Mouse (Mus musculus): Measurements from ENCODE around the gene Inf2. TPM values are rescaled to one million over a fixed set of nuclear protein-coding genes. Genes with fewer than 3 reads are reported as not detected.

Inf2 gene
- polyA plus RNA-seq, 1 experiment = 2.9 TPM

DNA sequence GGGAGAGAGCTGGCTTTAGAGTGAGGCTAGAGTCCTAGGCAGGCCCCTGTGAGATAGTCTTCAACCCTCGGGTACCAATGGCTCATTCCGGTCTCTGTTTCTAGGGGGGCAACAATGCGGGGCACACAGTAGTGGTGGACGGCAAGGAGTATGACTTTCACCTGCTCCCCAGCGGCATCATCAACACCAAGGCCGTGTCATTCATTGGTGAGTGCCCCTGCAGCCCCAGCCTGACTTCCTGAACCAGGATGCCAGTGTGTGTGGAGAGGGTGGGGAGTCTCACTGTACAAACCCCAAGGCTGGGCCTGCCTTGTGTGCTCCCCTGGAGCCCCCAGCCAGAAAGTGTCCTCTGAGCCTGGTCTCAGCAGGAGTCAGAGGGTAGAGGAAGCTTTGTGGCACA, 39.6 kb downstream of the Inf2 start:
- H3K27ac ChIP-seq (ENCODE audit: control insufficient read depth, insufficient read depth, low read depth, low read length) = no peak overlapping the region
- no peaks in the 10 kb centered on the region for H3K27me3 ChIP-seq (ENCODE audit: control insufficient read depth, insufficient read depth, low read length)
- H3K4me3 ChIP-seq (ENCODE audit: control insufficient read depth, low read depth, low read length) = peak overlapping the region; percentile 3; the same call in 1 of the 2 replicates
- peaks cover 9% of the 10 kb centered on the region for H3K4me1 ChIP-seq (ENCODE audit: control insufficient read depth, insufficient read depth, low read length)
- no peaks in the 10 kb centered on the region for H3K36me3 ChIP-seq (ENCODE audit: control insufficient read depth, insufficient read depth, low read length)
- TF ChIP-seq CTCF (IDR thresholded peaks at IDR 0.05; ENCODE audit: control insufficient read depth, insufficient read depth, insufficient replicate concordance, low read depth, low read length) = no peak
- no peak for TF ChIP-seq POLR2A (IDR thresholded peaks at IDR 0.05; ENCODE audit: control insufficient read depth, low read depth, low read length)

DNA sequence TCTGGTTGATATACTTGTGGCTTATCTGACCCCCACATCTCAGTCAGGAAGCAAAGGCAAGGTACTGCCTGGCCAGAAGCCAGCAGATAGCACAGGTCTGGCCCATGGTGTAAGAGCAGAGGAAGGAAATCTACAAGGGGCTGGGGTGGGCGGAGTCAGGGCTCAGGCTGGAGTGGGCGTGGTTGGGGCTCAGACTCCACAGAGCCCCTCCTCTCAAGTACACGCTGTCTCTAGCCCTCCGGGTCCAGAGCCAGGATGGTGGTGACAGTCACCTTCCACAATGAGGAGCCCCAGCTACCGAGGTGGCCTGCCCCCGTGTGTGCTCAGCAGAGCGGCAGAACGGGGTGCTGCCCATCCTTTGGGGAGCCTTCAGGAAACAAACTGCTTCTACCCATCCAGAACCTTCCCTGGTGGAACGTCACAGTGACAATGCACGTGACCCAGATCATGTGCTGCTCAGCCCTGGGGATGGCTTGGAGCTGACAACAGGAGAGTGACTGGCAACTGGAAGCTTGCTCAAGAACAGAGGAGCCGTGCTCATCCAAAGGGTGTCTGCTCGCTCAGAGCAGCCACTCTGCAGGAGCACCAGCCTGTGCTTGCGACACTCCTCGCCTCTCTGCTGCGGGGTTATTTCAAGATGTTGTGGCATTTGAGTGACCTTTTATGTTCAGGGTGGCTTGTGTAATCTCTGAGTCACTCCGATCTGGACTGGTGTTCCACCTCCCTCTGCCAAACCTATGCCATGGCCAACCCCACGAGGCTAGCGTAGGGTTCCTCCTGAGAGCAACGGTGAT, 40.5 kb downstream of the Inf2 start:
- TF ChIP-seq POLR2A (IDR thresholded peaks at IDR 0.05; ENCODE audit: control insufficient read depth, low read depth, low read length) = peak; percentile 35; the same call in 1 of the 2 replicates
- TF ChIP-seq CTCF (IDR thresholded peaks at IDR 0.05; ENCODE audit: control insufficient read depth, insufficient read depth, insufficient replicate concordance, low read depth, low read length) = no peak; the same call in 1 of the 2 replicates

DNA sequence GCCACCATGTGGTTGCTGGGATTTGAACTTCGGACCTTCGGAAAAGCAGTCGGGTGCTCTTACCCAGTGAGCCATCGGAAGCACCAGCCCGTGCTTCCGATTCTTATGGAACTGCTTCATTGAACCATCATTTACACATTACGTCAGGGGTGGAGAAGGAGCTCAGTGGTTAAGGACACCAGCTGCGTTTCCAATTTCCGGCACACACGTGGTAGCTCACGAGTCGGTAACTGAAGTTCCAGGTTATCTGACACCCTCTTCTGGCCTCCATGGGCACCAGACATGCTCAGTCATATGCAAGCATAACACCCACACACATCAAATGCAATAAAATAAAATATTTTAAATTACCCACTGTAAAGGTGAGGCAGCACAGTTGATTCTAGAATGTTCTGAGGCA, 41.4 kb downstream of the Inf2 start:
- peaks cover 9% of the 10 kb centered on the region for H3K4me1 ChIP-seq (ENCODE audit: control insufficient read depth, insufficient read depth, low read length)
- H3K27me3 ChIP-seq (ENCODE audit: control insufficient read depth, insufficient read depth, low read length) = no peaks in the 10 kb centered on the region
- no peak for TF ChIP-seq POLR2A (IDR thresholded peaks at IDR 0.05; ENCODE audit: control insufficient read depth, low read depth, low read length)
- no peak for TF ChIP-seq CTCF (IDR thresholded peaks at IDR 0.05; ENCODE audit: control insufficient read depth, insufficient read depth, insufficient replicate concordance, low read depth, low read length)
- H3K36me3 ChIP-seq (ENCODE audit: control insufficient read depth, insufficient read depth, low read length) = no peaks in the 10 kb centered on the region
- H3K4me3 ChIP-seq (ENCODE audit: control insufficient read depth, low read depth, low read length) = no peak overlapping the region
- no peak overlapping the region for H3K27ac ChIP-seq (ENCODE audit: control insufficient read depth, insufficient read depth, low read depth, low read length)

More for the DNA sequence above, 40.5 kb downstream of the Inf2 start:
- Histone ChIP-seq H3K4me1 (ENCODE audit: control insufficient read depth, insufficient read depth, low read length) (peaks cover 9% of the 10 kb centered on the region), H3K27me3 (ENCODE audit: control insufficient read depth, insufficient read depth, low read length) (no peaks in the 10 kb centered on the region), H3K4me3 (ENCODE audit: control insufficient read depth, low read depth, low read length) (peak overlapping the region; percentile 46), H3K27ac (ENCODE audit: control insufficient read depth, insufficient read depth, low read depth, low read length) (peak overlapping the region; percentile 25; the same call in 1 of the 2 replicates), H3K36me3 (ENCODE audit: control insufficient read depth, insufficient read depth, low read length) (no peaks in the 10 kb centered on the region)

DNA sequence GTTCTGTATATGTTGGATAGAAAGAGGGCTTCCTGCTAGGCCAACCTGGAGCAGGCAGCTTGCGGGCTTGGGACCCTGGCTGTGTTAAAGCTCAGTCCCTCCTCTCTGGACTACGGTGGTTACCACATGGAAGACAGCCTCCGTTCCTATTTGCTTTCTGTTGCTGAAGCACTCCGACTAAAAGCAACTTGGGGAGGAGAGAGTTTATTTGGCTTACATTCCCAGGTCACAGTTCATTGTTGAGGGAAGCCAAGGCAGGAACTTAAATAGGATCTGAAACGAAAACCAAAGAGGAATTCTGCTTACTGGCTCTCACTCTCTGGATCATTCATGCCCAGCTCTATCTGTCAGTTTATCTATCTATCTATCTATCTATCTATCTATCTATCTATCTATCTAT, 42.2 kb downstream of the Inf2 start:
- H3K4me3 ChIP-seq (ENCODE audit: control insufficient read depth, low read depth, low read length) = no peak overlapping the region
- H3K4me1 ChIP-seq (ENCODE audit: control insufficient read depth, insufficient read depth, low read length) = peaks cover 9% of the 10 kb centered on the region
- H3K27ac ChIP-seq (ENCODE audit: control insufficient read depth, insufficient read depth, low read depth, low read length) = no peak overlapping the region
- H3K27me3 ChIP-seq (ENCODE audit: control insufficient read depth, insufficient read depth, low read length) = no peaks in the 10 kb centered on the region
- no peaks in the 10 kb centered on the region for H3K36me3 ChIP-seq (ENCODE audit: control insufficient read depth, insufficient read depth, low read length)
- no peak for TF ChIP-seq CTCF (IDR thresholded peaks at IDR 0.05; ENCODE audit: control insufficient read depth, insufficient read depth, insufficient replicate concordance, low read depth, low read length)
- no peak for TF ChIP-seq POLR2A (IDR thresholded peaks at IDR 0.05; ENCODE audit: control insufficient read depth, low read depth, low read length)

DNA sequence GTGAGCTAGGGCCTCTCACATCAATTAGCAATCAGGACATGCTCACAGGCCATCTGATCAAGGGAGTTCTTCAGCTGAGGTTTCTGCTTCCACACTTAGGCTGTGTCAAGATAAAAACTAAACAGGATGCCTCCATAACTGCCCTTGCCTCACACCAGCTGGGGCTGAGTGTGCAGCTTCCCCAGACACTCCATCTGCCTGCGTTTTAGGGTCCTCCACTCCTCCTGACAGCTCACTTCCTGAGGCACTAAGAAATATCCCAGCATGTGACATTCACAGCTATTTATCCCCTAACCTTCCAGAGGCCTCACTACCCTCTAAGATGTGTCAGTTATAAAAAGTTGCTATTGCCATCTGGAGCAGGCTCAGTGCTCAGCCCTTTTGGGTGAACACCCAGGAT, 42.9 kb downstream of the Inf2 start:
- Histone ChIP-seq H3K27me3 (ENCODE audit: control insufficient read depth, insufficient read depth, low read length) (no peaks in the 10 kb centered on the region), H3K36me3 (ENCODE audit: control insufficient read depth, insufficient read depth, low read length) (no peaks in the 10 kb centered on the region), H3K4me3 (ENCODE audit: control insufficient read depth, low read depth, low read length) (no peak overlapping the region), H3K27ac (ENCODE audit: control insufficient read depth, insufficient read depth, low read depth, low read length) (no peak overlapping the region), H3K4me1 (ENCODE audit: control insufficient read depth, insufficient read depth, low read length) (peaks cover 9% of the 10 kb centered on the region)
- no peak for TF ChIP-seq POLR2A (IDR thresholded peaks at IDR 0.05; ENCODE audit: control insufficient read depth, low read depth, low read length)
- TF ChIP-seq CTCF (IDR thresholded peaks at IDR 0.05; ENCODE audit: control insufficient read depth, insufficient read depth, insufficient replicate concordance, low read depth, low read length) = no peak

DNA sequence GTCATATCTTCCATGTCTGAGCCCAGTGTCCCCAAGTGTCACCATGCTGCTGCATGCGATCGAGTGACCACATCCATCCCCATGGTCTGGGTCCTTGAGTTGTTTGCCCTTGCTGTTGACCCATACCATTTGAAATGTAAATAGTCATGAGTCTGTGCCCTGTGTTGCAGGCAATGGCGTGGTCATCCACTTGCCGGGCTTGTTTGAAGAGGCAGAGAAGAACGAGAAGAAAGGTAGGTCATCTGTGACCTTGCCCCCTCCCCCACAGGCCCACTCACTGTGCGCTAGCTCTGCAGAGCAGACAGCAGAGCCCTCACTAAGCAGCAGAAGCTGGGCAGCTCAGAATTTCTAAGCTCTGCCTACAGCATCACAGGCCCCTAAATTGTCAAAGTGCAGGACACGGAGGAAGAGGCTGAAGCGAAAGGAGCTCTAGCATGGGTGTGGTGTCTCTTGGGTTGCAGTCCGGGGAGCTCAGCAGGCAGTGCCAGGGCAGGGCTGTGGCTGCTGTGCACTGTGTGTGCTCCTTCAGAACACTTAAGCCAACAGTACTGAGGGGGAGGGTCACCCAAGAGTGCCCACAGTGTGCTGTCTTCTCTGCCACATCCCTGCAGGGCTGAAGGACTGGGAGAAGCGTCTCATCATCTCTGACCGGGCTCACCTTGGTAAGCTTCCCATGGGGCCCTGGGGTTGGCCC, 43.6 kb downstream of the Inf2 start:
- TF ChIP-seq POLR2A (IDR thresholded peaks at IDR 0.05; ENCODE audit: control insufficient read depth, low read depth, low read length) (no peak), CTCF (IDR thresholded peaks at IDR 0.05; ENCODE audit: control insufficient read depth, insufficient read depth, insufficient replicate concordance, low read depth, low read length) (no peak)

DNA sequence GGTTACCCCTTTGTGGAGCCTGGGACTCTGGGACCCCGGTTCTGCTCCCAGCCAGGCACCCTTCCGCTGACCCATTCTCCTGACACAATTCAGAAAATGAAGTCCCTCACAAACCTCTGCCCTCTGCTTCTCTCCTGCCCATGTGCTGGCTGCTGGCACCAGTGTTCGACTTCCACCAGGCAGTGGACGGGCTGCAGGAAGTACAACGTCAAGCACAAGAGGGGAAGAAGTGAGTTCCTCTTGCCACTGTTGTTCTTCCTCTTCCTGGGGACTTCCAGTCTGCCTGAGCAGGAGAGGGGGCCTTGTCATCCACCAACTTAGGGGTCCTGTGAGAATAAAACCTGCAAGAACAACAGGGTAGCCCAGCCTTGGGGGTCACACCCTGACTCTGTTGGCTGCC, 44.3 kb downstream of the Inf2 start:
- Histone ChIP-seq H3K4me3 (ENCODE audit: control insufficient read depth, low read depth, low read length) (no peak overlapping the region), H3K27me3 (ENCODE audit: control insufficient read depth, insufficient read depth, low read length) (no peaks in the 10 kb centered on the region), H3K27ac (ENCODE audit: control insufficient read depth, insufficient read depth, low read depth, low read length) (no peak overlapping the region), H3K4me1 (ENCODE audit: control insufficient read depth, insufficient read depth, low read length) (peaks cover 9% of the 10 kb centered on the region), H3K36me3 (ENCODE audit: control insufficient read depth, insufficient read depth, low read length) (no peaks in the 10 kb centered on the region)
- TF ChIP-seq CTCF (IDR thresholded peaks at IDR 0.05; ENCODE audit: control insufficient read depth, insufficient read depth, insufficient replicate concordance, low read depth, low read length) = no peak
- no peak for TF ChIP-seq POLR2A (IDR thresholded peaks at IDR 0.05; ENCODE audit: control insufficient read depth, low read depth, low read length)

More for the DNA sequence above, 43.6 kb downstream of the Inf2 start:
- Histone ChIP-seq H3K36me3 (ENCODE audit: control insufficient read depth, insufficient read depth, low read length) (no peaks in the 10 kb centered on the region), H3K27me3 (ENCODE audit: control insufficient read depth, insufficient read depth, low read length) (no peaks in the 10 kb centered on the region), H3K4me3 (ENCODE audit: control insufficient read depth, low read depth, low read length) (no peak overlapping the region), H3K4me1 (ENCODE audit: control insufficient read depth, insufficient read depth, low read length) (peaks cover 9% of the 10 kb centered on the region), H3K27ac (ENCODE audit: control insufficient read depth, insufficient read depth, low read depth, low read length) (no peak overlapping the region)
